Comparison of ENCODE assay signal across 19 mouse cellular contexts in the genomic region with DNA sequence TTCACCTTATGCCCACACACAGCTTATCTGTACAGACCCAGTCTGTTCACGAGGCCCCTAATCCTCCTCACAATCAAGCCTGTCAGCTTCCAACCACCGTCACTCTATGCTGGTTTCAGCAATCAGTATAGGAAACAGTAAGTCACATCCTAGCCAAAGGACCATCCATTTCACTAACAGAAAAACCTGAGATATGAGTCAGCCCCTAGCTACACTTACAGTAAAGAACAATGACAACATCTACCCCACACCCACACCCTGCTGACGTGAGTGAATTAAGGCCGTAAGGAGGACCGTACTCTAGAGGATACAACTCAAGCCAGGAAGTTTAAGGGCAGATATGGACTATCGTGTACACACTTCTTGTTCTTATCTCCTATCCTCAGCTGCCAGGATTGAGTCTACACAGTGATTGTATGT.
DNase-seq lines count a peak whose midpoint lies in the region; ATAC-seq lines count a peak whose summit lies in the region.
"Had no signal": no experiment of that assay in that cellular context is flagged by ENCODE, and none has a peak within 500 bp of the region (broad histone marks: within the 10 kb centered on the region; RNA-seq: fewer than 3 reads in every experiment).

No protein-coding gene starts in this region.

- H3K27me3 ChIP-seq in heart, embryonic 13.5 days (replicated peaks), result no peaks in the 10 kb centered on the region
- H3K27me3 ChIP-seq in liver, embryonic 16.5 days (ENCODE audit: control insufficient read depth, insufficient read depth, low read depth, low read length), result no peaks in the 10 kb centered on the region
- H3K27me3 ChIP-seq: forebrain, embryonic 13.5 days; lung, embryonic 15.5 days had no signal

- H3K4me3 ChIP-seq in heart, embryonic 13.5 days, result no peak overlapping the region
- H3K4me3 ChIP-seq in liver, embryonic 16.5 days (ENCODE audit: low read depth, low read length), result no peak overlapping the region
- H3K4me3 ChIP-seq: forebrain, embryonic 13.5 days; gastrocnemius, adult 2 months; lung, embryonic 15.5 days had no signal

- peaks cover 49% of the 10 kb centered on the region for H3K4me1 ChIP-seq in heart, embryonic 13.5 days
- no peaks in the 10 kb centered on the region; the same call in 1 of the 2 replicates for H3K4me1 ChIP-seq in liver, embryonic 16.5 days (ENCODE audit: control insufficient read depth, low read depth, low read length)
- H3K4me1 ChIP-seq: forebrain, embryonic 13.5 days; lung, embryonic 15.5 days had no signal

- no peak overlapping the region; the same call in 1 of the 2 replicates for H3K9ac ChIP-seq in heart, embryonic 13.5 days
- H3K9ac ChIP-seq in liver, embryonic 16.5 days (ENCODE audit: low read depth, low read length), result no peak overlapping the region
- H3K9ac ChIP-seq: forebrain, embryonic 13.5 days; lung, embryonic 15.5 days had no signal

- 9% methylated on average over 6 of the region's 6 CpGs for WGBS in heart, embryonic 13.5 days
- 26% methylated on average over 6 of the region's 6 CpGs for WGBS in liver, embryonic 16.5 days (ENCODE audit: insufficient replicate concordance)

- H3K4me2 ChIP-seq in heart, embryonic 13.5 days, result no peak overlapping the region
- H3K4me2 ChIP-seq in liver, embryonic 16.5 days (ENCODE audit: low read depth, low read length), result no peak overlapping the region
- H3K4me2 ChIP-seq: forebrain, embryonic 13.5 days; lung, embryonic 15.5 days had no signal

- DNase-seq in heart, adult 18-20 months, result no peak
- DNase-seq in 3T3-L1 (ENCODE audit: low read depth, low spot score), result peak; percentile 10
- no peak for DNase-seq in right cerebral cortex, adult 18-20 months
- DNase-seq in embryo, embryonic 10.5 days (ENCODE audit: low spot score), result no peak
- DNase-seq in gastrocnemius, adult 18-20 months (ENCODE audit: low spot score), result no peak
- DNase-seq: B cell, adult 2 months; cerebellum, adult 18-20 months; gastrocnemius, adult 2 months; heart, postnatal 4 days; kidney, postnatal 10 days; layer of hippocampus, adult 9-11 months; midbrain, embryonic 14.5 days; right cerebral cortex, postnatal 4 days; thymus, postnatal 25 days had no signal

- H3K36me3 ChIP-seq in heart, embryonic 13.5 days, result peaks cover 72% of the 10 kb centered on the region
- no peaks in the 10 kb centered on the region; the same call in 1 of the 2 replicates for H3K36me3 ChIP-seq in liver, embryonic 16.5 days (ENCODE audit: control insufficient read depth, insufficient read depth)

- peak; percentile 48; the same call in 1 of the 2 replicates for ATAC-seq in heart, embryonic 13.5 days (ENCODE audit: extremely low read depth, insufficient number of reproducible peaks, low FRiP score, low TSS enrichment)
- peak; percentile 80 for ATAC-seq in activated CD4-positive, CD25-positive, alpha-beta regulatory T cell, adult 4 months
- peak; percentile 71 for ATAC-seq in liver, embryonic 16.5 days (ENCODE audit: low read depth)
- ATAC-seq: forebrain, embryonic 13.5 days had no signal

- no peaks in the 10 kb centered on the region for H3K9me3 ChIP-seq in heart, embryonic 13.5 days
- no peaks in the 10 kb centered on the region for H3K9me3 ChIP-seq in liver, embryonic 16.5 days (replicated peaks; ENCODE audit: control insufficient read depth, low read length)
- H3K9me3 ChIP-seq: forebrain, embryonic 13.5 days; lung, embryonic 15.5 days had no signal

- peak overlapping the region; percentile 44 for H3K27ac ChIP-seq in heart, embryonic 13.5 days (replicated peaks)
- H3K27ac ChIP-seq in liver, embryonic 16.5 days (ENCODE audit: low read length), result no peak overlapping the region
- H3K27ac ChIP-seq: forebrain, embryonic 13.5 days; gastrocnemius, adult 2 months; lung, embryonic 15.5 days had no signal
